16 mouse cellular contexts compared by ENCODE assay signal in genomic region chr2:93268711-93269270, GRCm38 (mm10).
DNase-seq lines count a peak whose midpoint lies in the region; ATAC-seq lines count a peak whose summit lies in the region.
"Had no signal": no experiment of that assay in that cellular context is flagged by ENCODE, and none has a peak within 500 bp of the region (broad histone marks: within the 10 kb centered on the region; RNA-seq: fewer than 3 reads in every experiment).

No protein-coding gene starts in this region.

- DNase-seq in adipocyte (ENCODE audit: low spot score), result peak; percentile 6
- DNase-seq in embryonic facial prominence, embryonic 10.5 days (ENCODE audit: low spot score), result no peak
- no peak for DNase-seq in ovary, postnatal 10 days (ENCODE audit: low spot score)
- DNase-seq in thymus, postnatal 10 days (ENCODE audit: low spot score in 2 of 2), result no peak
- DNase-seq in layer of hippocampus, adult 9-11 months, result no peak
- DNase-seq: cerebellum, adult 2 months; lung, postnatal 14 days; right cerebral cortex, postnatal 14 days; thymus, adult 2 months had no signal

- ATAC-seq in hindbrain, embryonic 15.5 days (ENCODE audit: low FRiP score, low read depth), result no peak
- ATAC-seq in hindbrain, embryonic 13.5 days (ENCODE audit: low FRiP score), result no peak
- ATAC-seq in heart, embryonic 11.5 days (replicated peaks; ENCODE audit: insufficient number of reproducible peaks, low FRiP score, low TSS enrichment), result no peak
- ATAC-seq: inflammation-experienced regulatory T-cells, adult 6 months; midbrain, embryonic 15.5 days had no signal

- H3K9ac ChIP-seq in hindbrain, embryonic 15.5 days, result no peak overlapping the region
- H3K9ac ChIP-seq in hindbrain, embryonic 13.5 days, result no peak overlapping the region
- H3K9ac ChIP-seq in heart, embryonic 11.5 days (ENCODE audit: low read depth, low read length), result no peak overlapping the region
- H3K9ac ChIP-seq: limb, embryonic 15.5 days; midbrain, embryonic 15.5 days; neural tube, embryonic 12.5 days had no signal

- H3K4me1 ChIP-seq in hindbrain, embryonic 15.5 days (replicated peaks), result peaks cover 59% of the 10 kb centered on the region
- peaks cover 77% of the 10 kb centered on the region for H3K4me1 ChIP-seq in hindbrain, embryonic 13.5 days (replicated peaks)
- peaks cover 57% of the 10 kb centered on the region for H3K4me1 ChIP-seq in embryonic facial prominence, embryonic 10.5 days
- H3K4me1 ChIP-seq in heart, embryonic 11.5 days (ENCODE audit: control insufficient read depth, insufficient read depth, low read length), result peaks cover 29% of the 10 kb centered on the region

- H3K27me3 ChIP-seq in hindbrain, embryonic 15.5 days, result no peaks in the 10 kb centered on the region
- H3K27me3 ChIP-seq in hindbrain, embryonic 13.5 days, result no peaks in the 10 kb centered on the region
- H3K27me3 ChIP-seq in embryonic facial prominence, embryonic 10.5 days (replicated peaks; ENCODE audit: low read depth, poor library complexity, severe bottlenecking), result no peaks in the 10 kb centered on the region
- H3K27me3 ChIP-seq in heart, embryonic 11.5 days (ENCODE audit: control insufficient read depth, insufficient read depth, low read length), result no peaks in the 10 kb centered on the region
- H3K27me3 ChIP-seq: limb, embryonic 15.5 days; midbrain, embryonic 15.5 days; neural tube, embryonic 12.5 days had no signal

- no peaks in the 10 kb centered on the region for H3K36me3 ChIP-seq in hindbrain, embryonic 15.5 days
- H3K36me3 ChIP-seq in hindbrain, embryonic 13.5 days, result no peaks in the 10 kb centered on the region
- no peaks in the 10 kb centered on the region for H3K36me3 ChIP-seq in embryonic facial prominence, embryonic 10.5 days (replicated peaks)
- H3K36me3 ChIP-seq in heart, embryonic 11.5 days (ENCODE audit: control insufficient read depth, insufficient read depth, low read length), result no peaks in the 10 kb centered on the region
- H3K36me3 ChIP-seq: limb, embryonic 15.5 days; midbrain, embryonic 15.5 days; neural tube, embryonic 12.5 days had no signal

- no peaks in the 10 kb centered on the region for H3K9me3 ChIP-seq in hindbrain, embryonic 15.5 days
- no peaks in the 10 kb centered on the region for H3K9me3 ChIP-seq in hindbrain, embryonic 13.5 days
- no peaks in the 10 kb centered on the region for H3K9me3 ChIP-seq in embryonic facial prominence, embryonic 10.5 days
- H3K9me3 ChIP-seq in heart, embryonic 11.5 days (replicated peaks; ENCODE audit: control insufficient read depth, low read length), result no peaks in the 10 kb centered on the region
- H3K9me3 ChIP-seq: limb, embryonic 15.5 days; midbrain, embryonic 15.5 days; neural tube, embryonic 12.5 days had no signal

- no peak overlapping the region for H3K4me2 ChIP-seq in hindbrain, embryonic 15.5 days
- no peak overlapping the region for H3K4me2 ChIP-seq in hindbrain, embryonic 13.5 days
- H3K4me2 ChIP-seq in heart, embryonic 11.5 days, result no peak overlapping the region
- H3K4me2 ChIP-seq: limb, embryonic 15.5 days; midbrain, embryonic 15.5 days; neural tube, embryonic 12.5 days had no signal

- H3K4me3 ChIP-seq in hindbrain, embryonic 15.5 days, result no peak overlapping the region
- H3K4me3 ChIP-seq in hindbrain, embryonic 13.5 days, result no peak overlapping the region
- no peak overlapping the region for H3K4me3 ChIP-seq in embryonic facial prominence, embryonic 10.5 days
- H3K4me3 ChIP-seq in heart, embryonic 11.5 days (ENCODE audit: low read depth, low read length), result no peak overlapping the region
- H3K4me3 ChIP-seq: limb, embryonic 15.5 days; midbrain, embryonic 15.5 days; neural tube, embryonic 12.5 days had no signal

- WGBS in hindbrain, embryonic 15.5 days, result 83% methylated on average over 3 of the region's 3 CpGs
- 85% methylated on average over 3 of the region's 3 CpGs for WGBS in hindbrain, embryonic 13.5 days
- WGBS in embryonic facial prominence, embryonic 10.5 days, result 86% methylated on average over 3 of the region's 3 CpGs
- WGBS in heart, embryonic 11.5 days (ENCODE audit: insufficient replicate concordance), result 63% methylated on average over 3 of the region's 3 CpGs

- H3K27ac ChIP-seq in hindbrain, embryonic 15.5 days (replicated peaks), result 0 out of 2 replicates have a peak overlapping the region, but pooled peaks have one; percentile 20
- H3K27ac ChIP-seq in hindbrain, embryonic 13.5 days, result no peak overlapping the region; the same call in 1 of the 2 replicates
- H3K27ac ChIP-seq in embryonic facial prominence, embryonic 10.5 days (replicated peaks), result peak overlapping the region; percentile 24; the same call in 1 of the 2 replicates
- H3K27ac ChIP-seq in heart, embryonic 11.5 days (ENCODE audit: low read depth, low read length), result peak overlapping the region; percentile 25; the same call in 1 of the 2 replicates
- H3K27ac ChIP-seq: limb, embryonic 15.5 days; midbrain, embryonic 15.5 days; neural tube, embryonic 12.5 days had no signal
